Mouse (Mus musculus) MEL (cell line): ENCODE measurements around the gene Fam81a. TPM values are rescaled to one million over a fixed set of nuclear protein-coding genes. Genes with fewer than 3 reads are reported as not detected.

ENCODE experiments used
- DNase-seq: peaks from one replicate; pipeline ENCODE4 v3.0.0; 2011; ENCODE audit warnings: low read depth, low spot score
- H3K27ac ChIP-seq: 2 replicates; pipeline ENCODE4 v1.5.1; 2012; ENCODE audit warnings: low read depth, mild to moderate bottlenecking, control low read depth, low read length, moderate library complexity; ENCODE audit not compliant: control insufficient read depth
- H3K27me3 ChIP-seq, 2 experiments: fragments of 150-350 bp in 1 of 2; sonication (generic) in 1 of 2; 2 replicates each; pipeline ENCODE4 v1.6.1; 2012; ENCODE audit warnings: low read length in 2 of 2, mild to moderate bottlenecking in 2 of 2, improper control_type of control experiment in 1 of 2, moderate library complexity in 1 of 2; ENCODE audit not compliant: insufficient read depth in 2 of 2, control insufficient read depth in 1 of 2
- H3K36me3 ChIP-seq, 2 experiments: 2 replicates each; pipeline ENCODE4 v1.6.1; 2012 to 2014; ENCODE audit warnings: low read length in 2 of 2, improper control_type of control experiment in 1 of 2, inconsistent platforms in 1 of 2, mild to moderate bottlenecking in 1 of 2; ENCODE audit not compliant: insufficient read depth in 2 of 2, control insufficient read depth in 1 of 2
- H3K4me1 ChIP-seq, 2 experiments: fragments of 150-350 bp in 1 of 2; sonication (generic) in 1 of 2; 2 replicates each; pipeline ENCODE4 v1.6.1; 2012; ENCODE audit warnings: low read length in 2 of 2, improper control_type of control experiment in 1 of 2, mild to moderate bottlenecking in 1 of 2; ENCODE audit not compliant: insufficient read depth in 2 of 2, control insufficient read depth in 1 of 2
- H3K4me3 ChIP-seq, 2 experiments: fragments of 150-350 bp in 1 of 2; sonication (generic) in 1 of 2; 2 replicates each; pipeline ENCODE4 v1.5.1; 2012; ENCODE audit warnings: low read depth in 2 of 2, low read length in 2 of 2, mild to moderate bottlenecking in 2 of 2, moderate library complexity in 2 of 2, control low read depth in 1 of 2, improper control_type of control experiment in 1 of 2; ENCODE audit not compliant: control insufficient read depth in 1 of 2, insufficient read depth in 1 of 2
- H3K79me2 ChIP-seq: 2 replicates; pipeline ENCODE4 v1.6.1; 2012; ENCODE audit warnings: mild to moderate bottlenecking, low read length, moderate library complexity; ENCODE audit not compliant: control insufficient read depth, poor library complexity, insufficient read depth
- H3K9ac ChIP-seq: 2 replicates; pipeline ENCODE4 v1.6.1; 2012; ENCODE audit warnings: low read depth, mild to moderate bottlenecking, control low read depth, low read length, moderate library complexity; ENCODE audit not compliant: control insufficient read depth, poor library complexity, severe bottlenecking
- H3K9me3 ChIP-seq: fragments of 150-350 bp; sonication (generic); replicated peaks from 2 replicates; pipeline ENCODE4 v1.6.1; 2012; ENCODE audit warnings: mild to moderate bottlenecking, low read length, improper control_type of control experiment, moderate library complexity; ENCODE audit not compliant: insufficient read depth
- BHLHE40 ChIP-seq: IDR thresholded peaks from 2 replicates; pipeline ENCODE4 v1.6.1; 2012; ENCODE audit warnings: low read depth, mild to moderate bottlenecking, inconsistent platforms, low read length, improper control_type of control experiment, borderline replicate concordance
- CHD1 ChIP-seq: IDR thresholded peaks from 2 replicates; pipeline ENCODE4 v1.6.1; 2012; ENCODE audit warnings: low read depth, mild to moderate bottlenecking, inconsistent platforms, low read length, improper control_type of control experiment
- CTCF ChIP-seq, 3 experiments: IDR thresholded peaks in 2 of 3; conservative IDR thresholded peaks in 1 of 3; 2 replicates each; pipeline ENCODE4 v1.5.1; 2011 to 2012; ENCODE audit warnings: low read length in 3 of 3, low read depth in 2 of 3, mild to moderate bottlenecking in 2 of 3, improper control_type of control experiment in 1 of 3, inconsistent platforms in 1 of 3, mixed read lengths in 1 of 3, moderate library complexity in 1 of 3; ENCODE audit not compliant: control insufficient read depth in 1 of 3, insufficient read depth in 1 of 3, poor library complexity in 1 of 3, severe bottlenecking in 1 of 3
- ETS1 ChIP-seq: IDR thresholded peaks from 2 replicates; pipeline ENCODE4 v1.6.1; 2012; ENCODE audit warnings: low read depth, mild to moderate bottlenecking, inconsistent platforms, low read length, improper control_type of control experiment, moderate library complexity
- HCFC1 ChIP-seq: IDR thresholded peaks from 2 replicates; pipeline ENCODE4 v1.6.1; 2012; ENCODE audit warnings: low read depth, mild to moderate bottlenecking, inconsistent platforms, low read length, improper control_type of control experiment, moderate library complexity
- JUND ChIP-seq: IDR thresholded peaks from 2 replicates; pipeline ENCODE4 v1.6.1; 2011; ENCODE audit warnings: low read depth, mild to moderate bottlenecking, improper control_type of control experiment, low read length
- MAFK ChIP-seq: IDR thresholded peaks from 2 replicates; pipeline ENCODE4 v1.6.1; 2011; ENCODE audit warnings: low read depth, mild to moderate bottlenecking, low read length, improper control_type of control experiment, borderline replicate concordance
- MAX ChIP-seq: IDR thresholded peaks from 2 replicates; pipeline ENCODE4 v1.6.1; 2011; ENCODE audit warnings: low read length, improper control_type of control experiment
- MXI1 ChIP-seq: IDR thresholded peaks from 2 replicates; pipeline ENCODE4 v1.6.1; 2011; ENCODE audit warnings: mild to moderate bottlenecking, low read depth, low read length, improper control_type of control experiment
- MYB ChIP-seq: IDR thresholded peaks from 2 replicates; pipeline ENCODE4 v1.6.1; 2011; ENCODE audit warnings: mild to moderate bottlenecking, low read depth, low read length, improper control_type of control experiment
- POLR2AphosphoS2 ChIP-seq: IDR thresholded peaks from 2 replicates; pipeline ENCODE4 v1.6.1; 2011; ENCODE audit warnings: low read length, improper control_type of control experiment
- RAD21 ChIP-seq: IDR thresholded peaks from 2 replicates; pipeline ENCODE4 v1.6.1; 2011; ENCODE audit warnings: mild to moderate bottlenecking, low read depth, low read length, improper control_type of control experiment
- SIN3A ChIP-seq: IDR thresholded peaks from 2 replicates; pipeline ENCODE4 v1.6.1; 2012; ENCODE audit warnings: low read length, improper control_type of control experiment, inconsistent platforms
- SMC3 ChIP-seq: IDR thresholded peaks from 2 replicates; pipeline ENCODE4 v1.6.1; 2011; ENCODE audit warnings: low read depth, low read length, improper control_type of control experiment
- TCF12 ChIP-seq: IDR thresholded peaks from 2 replicates; pipeline ENCODE4 v1.6.1; 2014; ENCODE audit warnings: low read depth, mild to moderate bottlenecking, inconsistent platforms, low read length, improper control_type of control experiment, moderate library complexity
- ZC3H11A ChIP-seq: IDR thresholded peaks from 2 replicates; pipeline ENCODE4 v1.6.1; 2012; ENCODE audit warnings: low read depth, mild to moderate bottlenecking, inconsistent platforms, low read length, improper control_type of control experiment
- ZKSCAN1 ChIP-seq: IDR thresholded peaks from 2 replicates; pipeline ENCODE4 v1.6.1; 2012; ENCODE audit warnings: low read depth, mild to moderate bottlenecking, inconsistent platforms, low read length, improper control_type of control experiment, moderate library complexity
- polyA plus RNA-seq, 2 experiments: library from polyadenylated mRNA; stranded (reverse) in 1 of 2; unstranded in 1 of 2; fragments of >175 nt in 1 of 2; fragments of >200 nt in 1 of 2; gene quantifications; 2 replicates each; pipeline versions ENCODE4 v1.2.1 to v1.2.4; 2012; ENCODE audit warnings: low replicate concordance in 2 of 2, low read depth in 1 of 2; ENCODE audit not compliant: insufficient read length in 2 of 2, insufficient read depth in 1 of 2, missing spikeins in 1 of 2
- total RNA-seq: library from RNA; depleted of rRNA; stranded (reverse); fragments of 300-350 nt; gene quantifications from 2 replicates; pipeline ENCODE4 v1.2.3, GENCODE M21; 2012

Fam81a gene
- total and polyA plus RNA-seq, 3 experiments, result not detected

- Histone ChIP-seq H3K79me2 (no peaks in the 10 kb centered on the region), H3K4me1 (peaks cover 0 to 14% of the 10 kb centered on the region in 2 experiments; a peak in 3 of 4 replicates), H3K4me3 (no peak overlapping the region), H3K9ac (no peak overlapping the region), H3K36me3 (peaks cover 0 to 7% of the 10 kb centered on the region in 2 experiments; a peak in 2 of 4 replicates), H3K27me3 (no peaks in the 10 kb centered on the region; a peak in 1 of 4 replicates), H3K9me3 (no peaks in the 10 kb centered on the region), H3K27ac (no peak overlapping the region)
- no peak for TF ChIP-seq RAD21
- no peak for TF ChIP-seq BHLHE40
- no peak for TF ChIP-seq CTCF (IDR thresholded peaks at IDR 0.05 in 2 of 3, conservative IDR thresholded peaks at IDR 0.05 in 1 of 3; ENCODE audit: control insufficient read depth in 1 of 3, insufficient read depth in 1 of 3, low read depth in 2 of 3, low read length in 3 of 3, poor library complexity in 1 of 3, severe bottlenecking in 1 of 3)
- no peak for TF ChIP-seq JUND
- TF ChIP-seq POLR2AphosphoS2, result no peak
- no peak for TF ChIP-seq MYB
- TF ChIP-seq MXI1, result no peak
- TF ChIP-seq SIN3A, result no peak
- TF ChIP-seq ETS1, result no peak
- TF ChIP-seq SMC3, result no peak
- TF ChIP-seq TCF12, result no peak
- TF ChIP-seq HCFC1, result no peak
- TF ChIP-seq MAFK, result no peak
- no peak for TF ChIP-seq CHD1
- no peak for TF ChIP-seq ZKSCAN1
- TF ChIP-seq MAX, result no peak
- no peak for DNase-seq
These were observed 100.2 kb downstream of the Fam81a start for GRCm38 (mm10) chr9:70042137-70042536.

GRCm38 (mm10) chr9:70040570-70040969 is 101.8 kb downstream of the Fam81a start:
- Histone ChIP-seq H3K79me2 (no peaks in the 10 kb centered on the region), H3K27ac (no peak overlapping the region), H3K4me3 (no peak overlapping the region), H3K27me3 (no peaks in the 10 kb centered on the region; a peak in 1 of 4 replicates), H3K9me3 (no peaks in the 10 kb centered on the region), H3K4me1 (peaks cover 0 to 1% of the 10 kb centered on the region in 2 experiments; a peak in 1 of 4 replicates), H3K36me3 (peaks cover 0 to 2% of the 10 kb centered on the region in 2 experiments; a peak in 1 of 4 replicates), H3K9ac (no peak overlapping the region)
- DNase-seq, result no peak
- TF ChIP-seq MYB, result no peak
- no peak for TF ChIP-seq ETS1
- TF ChIP-seq ZC3H11A, result no peak
- TF ChIP-seq CTCF (IDR thresholded peaks at IDR 0.05 in 2 of 3, conservative IDR thresholded peaks at IDR 0.05 in 1 of 3; ENCODE audit: control insufficient read depth in 1 of 3, insufficient read depth in 1 of 3, low read depth in 2 of 3, low read length in 3 of 3, poor library complexity in 1 of 3, severe bottlenecking in 1 of 3), result peak in 1 of 3 experiments; percentile 9; a peak in 2 of 6 replicates
